Mouse (Mus musculus): ENCODE measurements around the gene Rab5b. TPM values are rescaled to one million over a fixed set of nuclear protein-coding genes. Genes with fewer than 3 reads are reported as not detected.
A peak's percentile ranks its signal among the peaks of the same experiment; 100 is the strongest.
"Not testable (repeated sequence)": the region's sequence is repeated elsewhere in the genome, so short reads cannot be mapped to it uniquely, and the experiment has no call there.

Rab5b gene
- 114 and 118 TPM in 2 replicates for polyA plus RNA-seq (2012; rRNA removed)

GRCm38 (mm10) chr10:128695992-128696807, at the start of gene Rab5b:
Gene Rab5b, minus strand, starts transcription at chr10:128696264.
- peak; percentile 100 for DNase-seq (ENCODE audit: extremely low spot score in 1 of 2, low spot score in 1 of 2)

DNA sequence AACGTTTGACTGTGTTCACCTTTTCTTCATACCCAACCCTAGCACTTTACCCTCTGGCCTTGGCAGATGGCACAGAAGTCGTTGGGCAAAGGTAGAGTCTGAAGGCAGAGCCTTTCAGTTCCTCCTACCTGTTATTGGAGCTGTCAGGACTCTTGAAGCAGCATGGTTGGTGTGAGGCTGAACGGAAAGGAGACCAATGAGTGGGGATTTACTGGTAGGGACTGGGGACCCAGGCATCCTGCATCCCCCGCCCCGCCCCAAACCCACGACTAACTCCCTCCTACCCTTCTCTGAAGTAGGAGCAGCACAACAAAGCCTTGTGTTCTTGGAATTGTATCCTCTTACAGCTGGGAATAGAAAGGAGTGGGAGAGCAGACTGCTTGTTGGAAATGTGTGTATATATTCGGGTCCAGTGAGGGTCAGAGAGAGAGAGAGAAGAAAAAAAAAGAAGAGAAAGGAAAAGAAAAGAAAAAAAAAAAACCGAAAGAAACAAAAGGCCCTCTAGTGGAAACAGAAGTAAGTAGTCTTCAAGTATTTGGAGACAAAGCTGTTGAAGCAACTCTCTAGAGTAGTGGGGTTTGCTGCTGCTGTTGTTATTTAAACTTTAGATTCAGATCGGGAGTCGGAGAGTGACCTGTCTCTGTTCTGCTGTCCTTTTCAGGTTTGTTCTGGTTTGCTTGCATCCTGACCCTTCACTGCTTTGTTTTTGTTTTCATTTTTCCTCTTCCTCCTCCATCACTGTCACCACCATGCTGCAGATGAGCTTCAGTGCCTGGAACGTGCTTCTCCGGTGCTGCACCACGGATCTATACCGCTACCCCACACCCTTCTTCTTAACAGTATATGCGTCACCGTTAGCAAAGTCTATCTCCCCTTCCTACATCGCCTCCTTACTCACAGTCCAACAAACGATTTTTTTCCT, 48.9 kb upstream of the Rab5b start, which contains the start of gene Dgka:
TSS of gene Dgka (minus strand) at position 176 of the 922 bp plus-strand sequence.
- no peak for DNase-seq (ENCODE audit: extremely low spot score in 1 of 2, low spot score in 1 of 2)

DNA sequence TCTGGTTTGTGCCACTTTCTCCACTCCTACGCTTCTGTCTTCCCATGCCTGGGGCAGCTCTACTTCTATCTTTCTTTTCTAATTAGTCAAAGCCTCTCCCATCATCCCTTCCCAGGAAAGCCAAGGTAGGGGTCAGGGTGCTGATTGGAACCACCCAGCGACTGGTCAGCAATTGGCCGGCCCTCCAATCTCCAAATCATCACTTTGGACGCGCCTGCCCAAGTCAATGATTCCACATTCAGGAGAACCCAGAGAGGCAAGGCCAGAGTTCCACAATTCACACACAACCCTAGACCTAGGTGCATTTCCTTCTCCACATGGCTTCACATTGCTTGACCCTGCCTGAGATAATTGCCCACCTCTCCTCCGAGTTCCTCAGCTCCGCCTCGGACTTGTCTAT, 48.1 kb upstream of the Rab5b start:
- no peak for DNase-seq (ENCODE audit: extremely low spot score in 1 of 2, low spot score in 1 of 2)

DNA sequence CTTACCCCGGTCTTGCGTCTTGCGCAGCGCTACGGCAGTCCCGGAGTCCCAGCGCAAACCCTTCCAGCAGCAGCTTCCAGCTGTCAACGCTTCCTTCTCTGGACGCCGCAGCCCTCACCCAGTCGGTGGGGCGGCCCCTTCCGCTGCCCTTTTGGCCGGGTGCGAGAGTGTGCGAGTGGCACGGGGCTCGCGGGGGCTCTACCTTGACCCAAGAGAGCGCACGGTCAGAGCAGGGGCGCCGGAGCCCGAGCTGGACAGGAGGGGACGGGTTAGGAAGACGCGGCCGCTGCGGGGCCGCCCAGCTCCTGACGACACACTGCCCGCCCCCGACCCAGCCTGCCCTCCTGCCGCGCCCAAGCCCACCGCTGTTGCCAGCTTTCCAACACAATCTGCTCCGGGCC, 47.7 kb upstream of the Rab5b start:
- peak in 1 of 2 experiments; percentile 48 for DNase-seq (ENCODE audit: extremely low spot score in 1 of 2, low spot score in 1 of 2)

DNA sequence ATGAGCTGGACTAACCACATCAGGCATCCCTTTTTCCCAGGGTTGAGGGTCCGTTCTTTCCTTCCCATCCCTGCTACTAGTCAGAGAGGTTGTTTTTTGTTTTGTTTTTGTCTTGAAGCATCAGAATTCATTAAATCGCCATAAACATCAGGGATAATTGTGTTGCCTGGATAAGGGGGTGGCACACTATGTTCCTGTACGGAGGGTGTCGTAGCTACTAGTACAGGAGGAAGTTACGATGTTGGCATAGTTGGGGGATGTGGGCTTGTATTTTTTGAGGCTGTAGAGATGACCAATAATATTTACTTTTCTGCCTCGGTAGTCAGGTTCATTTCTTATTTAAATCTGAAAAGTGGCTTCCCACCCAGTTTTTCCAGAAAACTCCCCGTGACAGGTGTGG, 47.2 kb upstream of the Rab5b start:
- peak in 1 of 2 experiments; percentile 7 for DNase-seq (ENCODE audit: extremely low spot score in 1 of 2, low spot score in 1 of 2)

GRCm38 (mm10) chr10:128742616-128743015, 46.6 kb upstream of the Rab5b start:
- no peak for DNase-seq (ENCODE audit: extremely low spot score in 1 of 2, low spot score in 1 of 2)

DNA sequence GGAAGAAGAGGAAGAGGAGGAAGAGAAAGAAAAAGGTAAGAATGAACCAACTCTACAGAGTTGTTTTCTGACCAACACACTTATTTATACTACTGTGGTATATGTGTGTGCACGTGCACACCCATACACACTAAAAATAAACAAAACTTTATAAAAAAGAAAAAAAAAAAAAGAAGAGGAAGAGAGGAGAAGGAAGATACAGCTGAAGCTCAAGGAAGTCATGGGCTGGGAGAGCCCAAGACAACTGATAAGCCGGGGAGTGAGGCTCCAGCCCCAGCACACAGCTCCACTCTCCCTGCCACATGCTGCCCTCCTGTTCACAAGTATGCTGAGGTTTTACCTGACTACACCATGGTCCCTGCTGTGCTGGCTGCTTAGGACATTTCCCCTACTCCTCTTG, 44.2 kb upstream of the Rab5b start:
- no peak for DNase-seq (ENCODE audit: extremely low spot score in 1 of 2, low spot score in 1 of 2)

DNA sequence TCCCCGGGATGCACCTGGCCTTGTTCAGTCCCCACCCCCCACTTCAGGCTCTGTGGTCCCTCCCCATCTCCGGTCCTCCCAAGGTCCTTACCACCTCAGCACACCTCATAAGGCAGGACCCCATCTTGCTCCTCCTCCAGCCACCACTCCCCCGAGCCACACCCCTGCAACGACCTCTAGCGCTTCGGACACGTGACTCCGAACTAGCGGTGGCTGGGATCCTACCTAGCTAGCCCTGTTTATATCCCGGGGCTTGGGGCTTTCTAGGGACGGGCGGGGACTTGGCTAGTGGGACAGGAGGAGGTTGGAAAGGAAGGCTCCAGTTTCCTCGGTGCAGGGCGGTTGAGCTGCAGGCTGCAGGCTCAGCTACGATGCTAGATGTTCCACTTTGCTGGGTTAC, 41.4 kb upstream of the Rab5b start:
- DNase-seq (ENCODE audit: extremely low spot score in 1 of 2, low spot score in 1 of 2), result peak in 1 of 2 experiments; percentile 15

GRCm38 (mm10) chr10:128731992-128732391, 35.9 kb upstream of the Rab5b start:
- DNase-seq (ENCODE audit: extremely low spot score in 1 of 2, low spot score in 1 of 2), result no peak

- DNase-seq (ENCODE audit: extremely low spot score in 1 of 2, low spot score in 1 of 2), result peak in 1 of 2 experiments; percentile 81
Measured at GRCm38 (mm10) chr10:128731002-128731433, 35.0 kb upstream of the Rab5b start.

DNA sequence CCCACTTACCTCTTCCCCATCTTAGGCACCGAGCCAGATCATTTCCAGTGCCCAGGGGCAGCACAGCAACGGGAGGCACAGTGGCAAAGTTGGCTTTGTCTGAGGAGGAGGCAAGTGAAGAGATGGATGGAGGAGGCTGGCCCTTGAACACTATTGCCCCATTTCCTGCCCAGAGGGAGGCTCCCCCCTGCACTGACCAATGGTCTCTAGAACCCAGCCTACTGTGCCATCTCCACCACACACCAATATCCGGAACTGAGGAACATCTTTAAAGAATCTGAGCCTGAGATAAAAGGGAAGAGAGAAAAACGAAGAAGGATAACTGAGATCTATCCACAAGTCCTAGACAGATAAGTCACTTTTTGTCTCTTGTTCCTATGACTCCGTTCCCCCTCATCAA, 32.0 kb upstream of the Rab5b start:
- DNase-seq (ENCODE audit: extremely low spot score in 1 of 2, low spot score in 1 of 2), result no peak

- DNase-seq (ENCODE audit: extremely low spot score in 1 of 2, low spot score in 1 of 2), result not testable (repeated sequence)
Measured at GRCm38 (mm10) chr10:128725466-128725865, 29.4 kb upstream of the Rab5b start.

- no peak for DNase-seq (ENCODE audit: extremely low spot score in 1 of 2, low spot score in 1 of 2)
Measured at GRCm38 (mm10) chr10:128715559-128716537, 19.8 kb upstream of the Rab5b start.

- DNase-seq (ENCODE audit: extremely low spot score in 1 of 2, low spot score in 1 of 2), result not testable (repeated sequence)
Measured at GRCm38 (mm10) chr10:128711318-128711717, 15.3 kb upstream of the Rab5b start.

GRCm38 (mm10) chr10:128705317-128705693, 9.2 kb upstream of the Rab5b start:
- no peak for DNase-seq (ENCODE audit: extremely low spot score in 1 of 2, low spot score in 1 of 2)

- peak; percentile 55 to 83 for DNase-seq (ENCODE audit: extremely low spot score in 1 of 2, low spot score in 1 of 2)
Measured at GRCm38 (mm10) chr10:128704491-128705316, 8.6 kb upstream of the Rab5b start, which contains the start of gene Cdk2. Gene Cdk2, minus strand, starts transcription at chr10:128705031.

- no peak for DNase-seq (ENCODE audit: extremely low spot score in 1 of 2, low spot score in 1 of 2)
Measured at GRCm38 (mm10) chr10:128703895-128704294, 7.8 kb upstream of the Rab5b start, which contains the start of gene Pmel. Gene Pmel, plus strand, starts transcription at chr10:128704195.

DNA sequence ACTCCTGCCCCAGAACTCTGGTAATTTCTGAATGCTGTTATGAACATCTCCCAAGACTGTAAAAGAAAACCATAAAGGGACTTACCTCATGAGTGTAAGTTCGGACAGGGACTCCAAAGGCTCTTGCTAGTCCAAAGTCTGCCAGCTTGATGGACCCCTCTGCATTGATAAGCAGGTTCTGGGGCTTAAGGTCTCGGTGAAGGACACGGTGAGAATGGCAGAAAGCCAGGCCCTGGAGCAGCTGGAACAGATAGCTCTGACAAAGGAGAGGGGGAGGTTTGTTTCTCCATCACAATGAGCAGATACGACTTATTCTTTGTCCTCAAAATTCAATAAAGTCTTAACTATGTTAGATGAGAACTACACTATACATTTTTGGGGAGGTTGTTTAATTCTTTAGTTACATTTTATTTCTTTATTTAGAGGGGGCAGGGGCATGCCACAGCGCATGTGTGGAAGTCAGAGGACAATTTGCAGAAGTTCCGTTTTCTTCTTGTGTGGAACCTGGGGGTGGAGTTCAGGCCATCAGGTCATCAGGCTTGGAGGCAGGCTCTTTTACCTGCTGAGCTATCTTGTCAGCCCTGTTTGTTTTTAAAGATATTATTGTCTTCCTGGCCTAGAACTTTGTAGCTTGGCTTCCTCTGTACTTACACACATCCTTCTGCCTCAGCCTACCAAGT, 6.4 kb upstream of the Rab5b start:
- no peak for DNase-seq (ENCODE audit: extremely low spot score in 1 of 2, low spot score in 1 of 2)

All from frontal cortex, adult 2 months (tissue).